Mouse (Mus musculus) lung, postnatal 36 days (tissue): ENCODE results near the gene Galnt10.

Source experiments
- DNase-seq: peaks from one replicate; pipeline ENCODE4 v3.0.0; 2022; ENCODE audit warnings: mixed read lengths

Galnt10 gene

GRCm38 (mm10) chr11:57831281-57831781 lies 186.1 kb downstream of the Galnt10 start:
- DNase-seq: no peak

GRCm38 (mm10) chr11:57831861-57832260 lies 186.6 kb downstream of the Galnt10 start:
- DNase-seq: no peak

GRCm38 (mm10) chr11:57832552-57833201 lies 187.4 kb downstream of the Galnt10 start, which contains the start of gene Hand1:
TSS of gene Hand1 (minus strand) at chr11:57832818.
- no peak for DNase-seq

GRCm38 (mm10) chr11:57833296-57833977 lies 188.2 kb downstream of the Galnt10 start:
- no peak for DNase-seq

GRCm38 (mm10) chr11:57834031-57834430 lies 188.8 kb downstream of the Galnt10 start:
- no peak for DNase-seq

GRCm38 (mm10) chr11:57835331-57835730 lies 190.1 kb downstream of the Galnt10 start:
- DNase-seq: no peak

GRCm38 (mm10) chr11:57835931-57836330 lies 190.7 kb downstream of the Galnt10 start:
- no peak for DNase-seq

- DNase-seq: no peak
These were observed 191.2 kb downstream of the Galnt10 start for GRCm38 (mm10) chr11:57836401-57836800.
